Mouse (Mus musculus): ENCODE results near the gene Chd2. TPM values are rescaled to one million over a fixed set of nuclear protein-coding genes. Genes with fewer than 3 reads are reported as not detected.
A peak's percentile ranks its signal among the peaks of the same experiment; 100 is the strongest.

Gene Chd2
- polyA plus RNA-seq, 1 experiment from 2014 or later: 49.8 TPM

GRCm38 (mm10) chr7:73514560-73514959, 27.1 kb downstream of the Chd2 start:
- ATAC-seq (ENCODE audit: low FRiP score, low TSS enrichment) (no peak), DNase-seq (no peak)
- H3K27me3 ChIP-seq (ENCODE audit: control insufficient read depth, insufficient read depth, low read length): no peaks in the 10 kb centered on the region
- H3K4me1 ChIP-seq (ENCODE audit: control insufficient read depth, insufficient read depth, low read length): no peaks in the 10 kb centered on the region
- peaks cover 63% of the 10 kb centered on the region for H3K36me3 ChIP-seq (ENCODE audit: control insufficient read depth, insufficient read depth, low read length)
- no peak overlapping the region for H3K4me2 ChIP-seq (ENCODE audit: low read length)
- no peak overlapping the region for H3K27ac ChIP-seq (replicated peaks; ENCODE audit: low read depth, low read length)
- H3K9ac ChIP-seq (replicated peaks; ENCODE audit: low read length): no peak overlapping the region
- no peak overlapping the region for H3K4me3 ChIP-seq (replicated peaks; ENCODE audit: low read depth, low read length)
- H3K9me3 ChIP-seq (ENCODE audit: control insufficient read depth, low read length): no peaks in the 10 kb centered on the region
- 80% methylated on average over 4 of the region's 4 CpGs for WGBS

GRCm38 (mm10) chr7:73512422-73512821, 29.2 kb downstream of the Chd2 start:
- no peaks in the 10 kb centered on the region for H3K9me3 ChIP-seq (ENCODE audit: control insufficient read depth, low read length)
- no peaks in the 10 kb centered on the region for H3K4me1 ChIP-seq (ENCODE audit: control insufficient read depth, insufficient read depth, low read length)
- no peak overlapping the region for H3K4me3 ChIP-seq (replicated peaks; ENCODE audit: low read depth, low read length)
- H3K27me3 ChIP-seq (ENCODE audit: control insufficient read depth, insufficient read depth, low read length): no peaks in the 10 kb centered on the region
- ATAC-seq (ENCODE audit: low FRiP score, low TSS enrichment): no peak
- H3K9ac ChIP-seq (replicated peaks; ENCODE audit: low read length): no peak overlapping the region
- 85% methylated on average over 2 of the region's 2 CpGs for WGBS
- DNase-seq: no peak
- H3K4me2 ChIP-seq (ENCODE audit: low read length): no peak overlapping the region
- no peak overlapping the region for H3K27ac ChIP-seq (replicated peaks; ENCODE audit: low read depth, low read length)
- H3K36me3 ChIP-seq (ENCODE audit: control insufficient read depth, insufficient read depth, low read length): peaks cover 69% of the 10 kb centered on the region

GRCm38 (mm10) chr7:73508688-73509087, 32.9 kb downstream of the Chd2 start:
- peaks cover 80% of the 10 kb centered on the region for H3K36me3 ChIP-seq (ENCODE audit: control insufficient read depth, insufficient read depth, low read length)

DNA sequence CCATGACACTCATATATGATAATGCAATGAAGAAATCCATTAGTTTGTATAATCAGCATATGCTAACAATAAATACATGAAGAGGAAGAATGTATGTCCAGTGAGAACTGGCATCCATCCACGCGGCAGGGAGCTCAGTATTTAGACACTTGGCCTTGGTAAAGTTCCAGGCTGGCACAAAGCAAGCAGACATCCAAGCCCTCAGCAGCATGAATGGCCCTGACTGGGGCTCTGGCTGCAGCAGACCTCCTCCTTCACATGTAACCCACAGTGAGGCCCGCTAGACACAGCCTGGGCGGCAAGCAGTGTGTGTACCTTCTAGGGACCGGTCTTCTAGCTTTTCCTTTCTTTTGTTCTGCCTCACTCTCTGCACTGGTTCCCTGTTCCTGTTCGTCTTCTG, 34.1 kb downstream of the Chd2 start:
- peaks cover 88% of the 10 kb centered on the region for H3K36me3 ChIP-seq (ENCODE audit: control insufficient read depth, insufficient read depth, low read length)
- H3K27me3 ChIP-seq (ENCODE audit: control insufficient read depth, insufficient read depth, low read length): no peaks in the 10 kb centered on the region
- 88% methylated on average over 6 of the region's 6 CpGs for WGBS

More at GRCm38 (mm10) chr7:73508688-73509087, 32.9 kb downstream of the Chd2 start:
- WGBS: 88% methylated on average over 2 of the region's 2 CpGs
- ATAC-seq (ENCODE audit: low FRiP score, low TSS enrichment) (no peak), DNase-seq (no peak)
- Histone ChIP-seq H3K4me1 (ENCODE audit: control insufficient read depth, insufficient read depth, low read length) (no peaks in the 10 kb centered on the region), H3K4me3 (replicated peaks; ENCODE audit: low read depth, low read length) (no peak overlapping the region), H3K27me3 (ENCODE audit: control insufficient read depth, insufficient read depth, low read length) (no peaks in the 10 kb centered on the region), H3K9me3 (ENCODE audit: control insufficient read depth, low read length) (no peaks in the 10 kb centered on the region), H3K27ac (replicated peaks; ENCODE audit: low read depth, low read length) (no peak overlapping the region), H3K4me2 (ENCODE audit: low read length) (no peak overlapping the region), H3K9ac (replicated peaks; ENCODE audit: low read length) (no peak overlapping the region)

DNA sequence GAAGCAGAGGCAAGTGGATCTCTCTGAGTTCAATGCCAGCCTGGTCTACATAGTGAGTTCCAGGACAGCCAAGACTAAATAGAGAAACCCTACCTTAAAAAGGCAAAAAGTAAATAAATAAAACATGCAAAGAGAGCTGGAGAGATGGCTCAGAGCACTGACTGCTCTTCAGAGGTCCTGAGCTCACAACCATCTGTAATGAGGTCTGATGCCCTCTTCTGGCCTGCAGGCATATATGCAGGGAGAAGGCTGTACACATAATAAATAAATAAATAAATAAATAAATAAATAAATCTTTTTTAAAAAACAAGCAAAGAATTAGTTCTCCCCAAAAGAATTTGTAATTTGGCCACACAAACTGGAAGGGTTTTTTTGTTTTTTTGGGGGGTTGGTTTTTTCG, 34.8 kb downstream of the Chd2 start:
- no peaks in the 10 kb centered on the region for H3K27me3 ChIP-seq (ENCODE audit: control insufficient read depth, insufficient read depth, low read length)
- H3K4me3 ChIP-seq (replicated peaks; ENCODE audit: low read depth, low read length): no peak overlapping the region
- H3K4me1 ChIP-seq (ENCODE audit: control insufficient read depth, insufficient read depth, low read length): no peaks in the 10 kb centered on the region
- ATAC-seq (ENCODE audit: low FRiP score, low TSS enrichment) (no peak), DNase-seq (no peak)
- H3K9me3 ChIP-seq (ENCODE audit: control insufficient read depth, low read length): no peaks in the 10 kb centered on the region
- 100% methylated on average over 1 of the region's 1 CpGs for WGBS
- H3K36me3 ChIP-seq (ENCODE audit: control insufficient read depth, insufficient read depth, low read length): peaks cover 91% of the 10 kb centered on the region
- H3K9ac ChIP-seq (replicated peaks; ENCODE audit: low read length): no peak overlapping the region
- H3K27ac ChIP-seq (replicated peaks; ENCODE audit: low read depth, low read length): no peak overlapping the region
- H3K4me2 ChIP-seq (ENCODE audit: low read length): no peak overlapping the region

More for the DNA sequence above, 34.1 kb downstream of the Chd2 start:
- Histone ChIP-seq H3K4me2 (ENCODE audit: low read length) (no peak overlapping the region), H3K4me1 (ENCODE audit: control insufficient read depth, insufficient read depth, low read length) (no peaks in the 10 kb centered on the region), H3K4me3 (replicated peaks; ENCODE audit: low read depth, low read length) (no peak overlapping the region), H3K9me3 (ENCODE audit: control insufficient read depth, low read length) (no peaks in the 10 kb centered on the region), H3K9ac (replicated peaks; ENCODE audit: low read length) (no peak overlapping the region), H3K27ac (replicated peaks; ENCODE audit: low read depth, low read length) (no peak overlapping the region)
- ATAC-seq (ENCODE audit: low FRiP score, low TSS enrichment) (no peak), DNase-seq (peak; percentile 53)

DNA sequence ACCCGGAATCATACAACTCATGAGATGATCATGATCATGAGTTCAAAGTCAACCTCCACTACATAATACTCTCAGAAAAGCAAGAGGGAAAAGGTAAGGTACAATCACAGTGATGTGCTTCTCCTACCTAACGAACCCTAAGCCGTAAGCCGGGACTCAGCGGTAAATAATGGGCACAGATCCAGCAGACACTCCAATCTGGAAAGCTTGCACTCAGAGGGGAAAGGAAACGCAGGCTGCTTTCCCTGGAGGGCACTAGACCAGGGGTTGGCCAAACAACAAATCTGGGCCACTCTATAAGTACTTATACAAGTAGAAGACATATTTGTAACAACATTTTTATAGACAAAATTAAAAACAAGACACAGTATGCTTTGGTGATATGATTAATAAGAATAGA, 36.4 kb downstream of the Chd2 start:
- Histone ChIP-seq H3K9ac (replicated peaks; ENCODE audit: low read length) (no peak overlapping the region), H3K4me1 (ENCODE audit: control insufficient read depth, insufficient read depth, low read length) (no peaks in the 10 kb centered on the region), H3K4me2 (ENCODE audit: low read length) (no peak overlapping the region), H3K9me3 (ENCODE audit: control insufficient read depth, low read length) (no peaks in the 10 kb centered on the region), H3K36me3 (ENCODE audit: control insufficient read depth, insufficient read depth, low read length) (peaks cover 92% of the 10 kb centered on the region), H3K27ac (replicated peaks; ENCODE audit: low read depth, low read length) (no peak overlapping the region), H3K4me3 (replicated peaks; ENCODE audit: low read depth, low read length) (no peak overlapping the region), H3K27me3 (ENCODE audit: control insufficient read depth, insufficient read depth, low read length) (no peaks in the 10 kb centered on the region)
- ATAC-seq (ENCODE audit: low FRiP score, low TSS enrichment) (no peak), DNase-seq (peak; percentile 31)
- 94% methylated on average over 6 of the region's 6 CpGs for WGBS

- no peak overlapping the region for H3K9ac ChIP-seq (replicated peaks; ENCODE audit: low read length)
- H3K27me3 ChIP-seq (ENCODE audit: control insufficient read depth, insufficient read depth, low read length): no peaks in the 10 kb centered on the region
- ATAC-seq (ENCODE audit: low FRiP score, low TSS enrichment): no peak
- H3K4me2 ChIP-seq (ENCODE audit: low read length): no peak overlapping the region
- H3K9me3 ChIP-seq (ENCODE audit: control insufficient read depth, low read length): no peaks in the 10 kb centered on the region
- no peak overlapping the region for H3K4me3 ChIP-seq (replicated peaks; ENCODE audit: low read depth, low read length)
- peaks cover 86% of the 10 kb centered on the region for H3K36me3 ChIP-seq (ENCODE audit: control insufficient read depth, insufficient read depth, low read length)
- WGBS: 94% methylated on average over 2 of the region's 2 CpGs
- H3K4me1 ChIP-seq (ENCODE audit: control insufficient read depth, insufficient read depth, low read length): no peaks in the 10 kb centered on the region
- DNase-seq: no peak
- H3K27ac ChIP-seq (replicated peaks; ENCODE audit: low read depth, low read length): no peak overlapping the region
These were observed 43.4 kb downstream of the Chd2 start for GRCm38 (mm10) chr7:73498200-73498599.

DNA sequence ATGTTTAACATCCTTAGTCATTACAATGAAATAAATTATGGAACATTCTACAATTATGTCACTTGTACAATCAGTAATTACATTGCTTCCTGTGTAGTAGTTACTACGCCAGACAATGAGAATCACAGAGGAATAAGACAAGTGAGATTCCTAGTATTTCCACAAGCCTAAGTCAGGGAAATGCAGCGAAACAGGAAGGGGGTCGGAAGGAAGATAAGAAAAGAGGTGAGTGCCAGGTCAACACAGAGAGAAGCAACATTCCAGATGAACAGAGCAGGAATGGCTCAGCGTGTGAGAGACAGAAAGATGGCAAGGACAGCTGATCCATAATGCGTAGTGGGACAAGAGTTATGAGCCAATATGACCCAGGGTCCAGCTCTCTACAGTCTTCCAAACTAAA, 52.4 kb downstream of the Chd2 start:
- ATAC-seq (ENCODE audit: low FRiP score, low TSS enrichment) (no peak), DNase-seq (no peak)
- Histone ChIP-seq H3K4me1 (ENCODE audit: control insufficient read depth, insufficient read depth, low read length) (no peaks in the 10 kb centered on the region), H3K27ac (replicated peaks; ENCODE audit: low read depth, low read length) (no peak overlapping the region), H3K9me3 (ENCODE audit: control insufficient read depth, low read length) (no peaks in the 10 kb centered on the region), H3K36me3 (ENCODE audit: control insufficient read depth, insufficient read depth, low read length) (peaks cover 88% of the 10 kb centered on the region), H3K4me2 (ENCODE audit: low read length) (no peak overlapping the region), H3K4me3 (replicated peaks; ENCODE audit: low read depth, low read length) (no peak overlapping the region), H3K27me3 (ENCODE audit: control insufficient read depth, insufficient read depth, low read length) (no peaks in the 10 kb centered on the region), H3K9ac (replicated peaks; ENCODE audit: low read length) (no peak overlapping the region)
- 89% methylated on average over 5 of the region's 5 CpGs for WGBS

- H3K9me3 ChIP-seq (ENCODE audit: control insufficient read depth, low read length): no peaks in the 10 kb centered on the region
- no peaks in the 10 kb centered on the region for H3K4me1 ChIP-seq (ENCODE audit: control insufficient read depth, insufficient read depth, low read length)
- ATAC-seq (ENCODE audit: low FRiP score, low TSS enrichment) (no peak), DNase-seq (no peak)
- H3K9ac ChIP-seq (replicated peaks; ENCODE audit: low read length): no peak overlapping the region
- no peaks in the 10 kb centered on the region for H3K27me3 ChIP-seq (ENCODE audit: control insufficient read depth, insufficient read depth, low read length)
- H3K27ac ChIP-seq (replicated peaks; ENCODE audit: low read depth, low read length): no peak overlapping the region
- WGBS: 94% methylated on average over 6 of the region's 6 CpGs
- no peak overlapping the region for H3K4me2 ChIP-seq (ENCODE audit: low read length)
- H3K36me3 ChIP-seq (ENCODE audit: control insufficient read depth, insufficient read depth, low read length): peaks cover 84% of the 10 kb centered on the region
- no peak overlapping the region for H3K4me3 ChIP-seq (replicated peaks; ENCODE audit: low read depth, low read length)
These were observed 60.5 kb downstream of the Chd2 start for GRCm38 (mm10) chr7:73481094-73481493.

Data from midbrain, embryonic 14.5 days (tissue).